Mouse (Mus musculus) ES-E14 (cell line): ENCODE results near the gene Zfp385c. TPM values are rescaled to one million over a fixed set of nuclear protein-coding genes. Genes with fewer than 3 reads are reported as not detected.

Experiments used
- DNase-seq: peaks from one replicate; pipeline ENCODE4 v3.0.0-alpha.2; 2013; ENCODE audit warnings: low read depth, low spot score
- H3K27ac ChIP-seq: 2 replicates; pipeline ENCODE4 v1.5.1; 2012; ENCODE audit warnings: low read depth, mild to moderate bottlenecking, low read length, moderate library complexity, mixed read lengths; ENCODE audit not compliant: poor library complexity, insufficient read depth, severe bottlenecking
- H3K36me3 ChIP-seq: 2 replicates; pipeline ENCODE4 v1.6.1; 2012; ENCODE audit warnings: mild to moderate bottlenecking, low read length, moderate library complexity, mixed read lengths; ENCODE audit not compliant: control insufficient read depth, poor library complexity, insufficient read depth, severe bottlenecking
- H3K4me1 ChIP-seq, 2 experiments: fragments of 150-350 bp in 1 of 2; sonication (generic) in 1 of 2; 2 replicates each; pipeline ENCODE4 v1.6.1; 2012; ENCODE audit warnings: low read length in 2 of 2, mild to moderate bottlenecking in 1 of 2, mixed read lengths in 1 of 2; ENCODE audit not compliant: control insufficient read depth in 2 of 2, insufficient read depth in 2 of 2, poor library complexity in 1 of 2
- H3K4me3 ChIP-seq, 2 experiments: fragments of 150-350 bp in 1 of 2; sonication (generic) in 1 of 2; 2 replicates each; pipeline ENCODE4 v1.5.1; 2012; ENCODE audit warnings: low read length in 2 of 2, low read depth in 1 of 2, mild to moderate bottlenecking in 1 of 2, mixed read lengths in 1 of 2; ENCODE audit not compliant: insufficient read depth in 1 of 2, poor library complexity in 1 of 2, severe bottlenecking in 1 of 2
- H3K9ac ChIP-seq: 2 replicates; pipeline ENCODE4 v1.6.1; 2012; ENCODE audit warnings: low read depth, mild to moderate bottlenecking, low read length, mixed read lengths; ENCODE audit not compliant: poor library complexity, insufficient read depth, severe bottlenecking
- H3K9me3 ChIP-seq: fragments of 150-350 bp; sonication (generic); 2 replicates; pipeline ENCODE4 v1.6.1; 2012; ENCODE audit warnings: low read depth, mild to moderate bottlenecking, low read length; ENCODE audit not compliant: control insufficient read depth, insufficient read depth
- CHD2 ChIP-seq: IDR thresholded peaks from 2 replicates; pipeline ENCODE4 v1.6.1; 2014; ENCODE audit warnings: mild to moderate bottlenecking, low read depth, low read length, inconsistent platforms
- HCFC1 ChIP-seq: IDR thresholded peaks from 2 replicates; pipeline ENCODE4 v1.6.1; 2012; ENCODE audit warnings: low read length, inconsistent platforms, borderline replicate concordance; ENCODE audit not compliant: insufficient read depth
- MAFK ChIP-seq: IDR thresholded peaks from 2 replicates; pipeline ENCODE4 v1.6.1; 2014; ENCODE audit warnings: mild to moderate bottlenecking, low read depth, low read length, inconsistent platforms; ENCODE audit not compliant: insufficient read depth
- ZC3H11A ChIP-seq: IDR thresholded peaks from 2 replicates; pipeline ENCODE4 v1.6.1; 2012; ENCODE audit warnings: low read depth, mild to moderate bottlenecking, inconsistent platforms, low read length, borderline replicate concordance
- ZNF384 ChIP-seq: IDR thresholded peaks from 2 replicates; pipeline ENCODE4 v1.6.1; 2012; ENCODE audit warnings: low read depth, low read length, inconsistent platforms
- in situ Hi-C, 2 experiments: fragments of 600-800 bp; cut with MboI; formaldehyde crosslinking; loops; one replicate each; pipeline ENCODE4 v1.15.1; 2025; ENCODE audit warnings: low sequenced_read_pairs in 2 of 2, inconsistent platforms in 1 of 2; ENCODE audit not compliant: unreplicated experiment in 2 of 2
- total RNA-seq: library from RNA; depleted of rRNA; stranded (reverse); fragments of 300-350 nt; gene quantifications from 2 replicates; pipeline ENCODE4 v1.2.3, GENCODE M21; 2012

Zfp385c gene
- total RNA-seq, 1 experiment = 0.09 TPM

DNA sequence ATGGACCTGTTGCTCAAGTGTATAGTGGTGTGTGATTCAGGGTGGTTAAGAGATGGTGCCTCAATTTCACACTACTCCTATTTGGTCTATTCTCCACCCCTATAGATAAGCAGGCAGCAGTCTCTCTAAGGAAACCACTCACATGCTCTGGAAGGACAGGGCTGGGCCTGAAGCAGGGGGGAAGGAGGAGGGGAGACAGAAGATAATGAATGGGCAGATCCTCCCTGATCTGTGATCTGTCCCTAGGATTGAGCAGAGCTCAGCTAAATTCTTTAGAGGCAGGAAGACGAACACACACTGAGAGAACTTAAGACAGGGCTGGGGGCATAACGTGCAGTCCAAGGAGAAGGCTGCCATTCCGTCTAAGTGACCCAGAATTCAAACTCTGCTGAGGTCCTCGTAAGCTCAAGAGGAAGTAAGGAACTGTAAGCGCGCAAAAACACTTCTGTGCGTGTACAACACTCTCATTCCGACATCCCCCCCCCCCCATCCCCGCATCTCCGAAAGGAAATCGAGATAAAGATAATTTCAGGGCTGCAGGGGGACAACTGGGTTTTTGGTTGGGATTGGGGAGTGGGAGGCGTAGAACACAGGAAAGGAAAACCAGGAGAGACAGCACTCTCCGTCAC is 45.0 kb upstream of the Zfp385c start:
- H3K4me1 ChIP-seq = peaks cover 8 to 10% of the 10 kb centered on the region in 2 experiments; a peak in 3 of 4 replicates
- peak overlapping the region; percentile 92 for H3K4me3 ChIP-seq
- no peak overlapping the region for H3K27ac ChIP-seq
- peak overlapping the region; percentile 93 for H3K9ac ChIP-seq
- TF ChIP-seq HCFC1 (no peak), MAFK (no peak), CHD2 (no peak), ZNF384 (no peak), ZC3H11A (no peak)
- H3K36me3 ChIP-seq = peaks cover 2% of the 10 kb centered on the region; the same call in 1 of the 2 replicates
- in situ Hi-C loops = no loop called here
- no peaks in the 10 kb centered on the region for H3K9me3 ChIP-seq
- DNase-seq = no peak

DNA sequence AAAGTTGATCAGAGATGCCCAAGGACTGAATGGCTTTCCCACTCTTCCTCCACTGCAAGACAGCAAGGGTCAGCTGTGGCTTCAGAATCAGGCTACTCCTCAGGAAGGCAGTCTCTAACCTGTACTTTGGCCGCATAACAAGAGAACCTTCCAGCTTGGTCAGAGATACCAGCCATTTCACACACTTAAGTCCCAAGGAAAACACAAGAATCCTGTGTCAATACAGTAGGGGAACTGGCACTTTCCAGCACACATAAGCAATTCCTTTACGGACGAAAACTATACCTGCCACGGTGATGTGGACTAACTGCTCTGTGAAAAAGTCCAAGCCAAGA is 44.5 kb upstream of the Zfp385c start:
- Histone ChIP-seq H3K4me1 (peaks cover 8 to 10% of the 10 kb centered on the region in 2 experiments; a peak in 3 of 4 replicates), H3K27ac (no peak overlapping the region), H3K36me3 (peaks cover 2% of the 10 kb centered on the region; the same call in 1 of the 2 replicates), H3K4me3 (peak overlapping the region; percentile 92), H3K9ac (peak overlapping the region; percentile 93), H3K9me3 (no peaks in the 10 kb centered on the region)
- in situ Hi-C loops = no loop called here
- no peak for TF ChIP-seq CHD2
- no peak for DNase-seq

- Histone ChIP-seq H3K4me1 (peaks cover 8 to 11% of the 10 kb centered on the region in 2 experiments; a peak in 3 of 4 replicates), H3K36me3 (peaks cover 2% of the 10 kb centered on the region; the same call in 1 of the 2 replicates), H3K9me3 (no peaks in the 10 kb centered on the region), H3K27ac (peak overlapping the region; percentile 44; the same call in 1 of the 2 replicates), H3K4me3 (peak overlapping the region; percentile 45), H3K9ac (peak overlapping the region; percentile 63; the same call in 1 of the 2 replicates)
- TF ChIP-seq HCFC1 (no peak), CHD2 (no peak), ZNF384 (no peak), MAFK (no peak), ZC3H11A (no peak)
- no peak for DNase-seq
- in situ Hi-C loops = no loop called here
These were observed 43.9 kb upstream of the Zfp385c start for GRCm38 (mm10) chr11:100735954-100736745.

DNA sequence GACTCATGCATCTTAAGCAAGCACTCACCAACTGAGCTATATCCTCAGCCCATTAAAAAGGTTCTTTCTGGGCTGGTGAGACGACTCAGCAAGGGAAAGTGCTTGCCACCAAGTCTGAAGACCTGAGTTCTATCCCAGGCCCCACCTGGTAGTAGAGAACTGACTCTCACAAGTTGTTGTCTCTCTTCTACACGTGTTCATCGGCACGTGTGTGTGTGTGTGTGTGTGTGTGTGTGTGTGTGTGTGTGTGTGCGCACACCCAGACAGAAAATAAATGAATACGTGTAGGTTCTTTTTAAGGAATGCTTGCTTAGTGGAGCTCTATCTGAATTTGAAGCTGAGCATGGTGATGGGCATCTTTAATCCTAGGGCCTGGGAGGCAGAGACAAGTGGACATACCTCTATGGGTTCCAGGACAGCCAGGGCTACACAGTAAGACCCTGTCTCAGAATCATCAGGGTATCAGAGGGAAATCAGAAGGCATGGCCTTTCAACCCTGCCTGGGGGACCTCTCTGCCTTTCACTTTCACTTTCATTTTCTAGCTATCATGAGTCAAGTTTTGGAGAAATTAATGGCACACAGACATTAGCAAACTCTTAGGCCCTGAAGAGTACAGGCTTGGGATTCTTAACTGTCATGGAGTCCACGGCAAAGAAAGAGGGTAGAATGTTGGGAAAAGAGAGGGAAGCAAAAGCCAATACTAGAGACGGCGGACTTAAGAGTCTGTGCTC is 43.0 kb upstream of the Zfp385c start:
- Histone ChIP-seq H3K9ac (peak overlapping the region; percentile 63; the same call in 1 of the 2 replicates), H3K27ac (0 out of 2 replicates have a peak overlapping the region, but pooled peaks have one; percentile 44), H3K4me1 (peaks cover 8 to 18% of the 10 kb centered on the region in 2 experiments; a peak in 3 of 4 replicates), H3K9me3 (no peaks in the 10 kb centered on the region), H3K4me3 (no peak overlapping the region; a peak in 1 of 4 replicates), H3K36me3 (peaks cover 2% of the 10 kb centered on the region; the same call in 1 of the 2 replicates)
- DNase-seq = no peak
- in situ Hi-C loops = no loop called here
- TF ChIP-seq ZC3H11A = no peak
- no peak for TF ChIP-seq HCFC1
- no peak for TF ChIP-seq CHD2
- no peak for TF ChIP-seq ZNF384
- TF ChIP-seq MAFK = no peak
